Mouse (Mus musculus): Measurements from ENCODE around the gene Fmo2.

Gene Fmo2

GRCm38 (mm10) chr1:162897838-162898811 is at the start of gene Fmo2:
TSS of gene Fmo2 (minus strand) at chr1:162898726.
- DNase-seq: no peak

- no peak for DNase-seq
Observed at GRCm38 (mm10) chr1:162947934-162948333, 49.4 kb upstream of the Fmo2 start.

- DNase-seq: no peak
Observed at GRCm38 (mm10) chr1:162946837-162947558, 48.5 kb upstream of the Fmo2 start.

- no peak for DNase-seq
Observed at GRCm38 (mm10) chr1:162943700-162944099, 45.2 kb upstream of the Fmo2 start.

- DNase-seq: no peak
Observed at GRCm38 (mm10) chr1:162938696-162939351, 40.3 kb upstream of the Fmo2 start.

- DNase-seq: no peak
Observed at GRCm38 (mm10) chr1:162937970-162938695, 39.6 kb upstream of the Fmo2 start.

GRCm38 (mm10) chr1:162937415-162937814 is 38.9 kb upstream of the Fmo2 start, which contains the start of gene Fmo6:
TSS of gene Fmo6 (minus strand) at chr1:162937515.
- no peak for DNase-seq

- DNase-seq: no peak
Observed at GRCm38 (mm10) chr1:162934374-162935012, 36.0 kb upstream of the Fmo2 start.

- no peak for DNase-seq
Observed at GRCm38 (mm10) chr1:162932386-162932785, 33.9 kb upstream of the Fmo2 start.

GRCm38 (mm10) chr1:162931880-162932279 is 33.4 kb upstream of the Fmo2 start:
- no peak for DNase-seq

- DNase-seq: no peak
Observed at GRCm38 (mm10) chr1:162931310-162931875, 32.9 kb upstream of the Fmo2 start.

GRCm38 (mm10) chr1:162930631-162931030 is 32.1 kb upstream of the Fmo2 start:
- no peak for DNase-seq

- DNase-seq: no peak
Observed at GRCm38 (mm10) chr1:162929146-162929545, 30.6 kb upstream of the Fmo2 start.

- no peak for DNase-seq
Observed at GRCm38 (mm10) chr1:162925121-162925520, 26.6 kb upstream of the Fmo2 start.

GRCm38 (mm10) chr1:162916661-162917060 is 18.1 kb upstream of the Fmo2 start:
- DNase-seq: no peak

- DNase-seq: no peak
Observed at GRCm38 (mm10) chr1:162914932-162915556, 16.5 kb upstream of the Fmo2 start.

- no peak for DNase-seq
Observed at GRCm38 (mm10) chr1:162912085-162912484, 13.6 kb upstream of the Fmo2 start.

GRCm38 (mm10) chr1:162901879-162902278 is 3.4 kb upstream of the Fmo2 start:
- DNase-seq: no peak

GRCm38 (mm10) chr1:162895900-162896299 is 2.6 kb downstream of the Fmo2 start:
- DNase-seq: no peak

GRCm38 (mm10) chr1:162893014-162893413 is 5.5 kb downstream of the Fmo2 start:
- DNase-seq: no peak

GRCm38 (mm10) chr1:162891980-162892451 is 6.5 kb downstream of the Fmo2 start:
- no peak for DNase-seq

Data from cerebellum, adult 11 months (tissue).